Mouse (Mus musculus): ENCODE data around the gene Frmd5.

Gene Frmd5

DNA sequence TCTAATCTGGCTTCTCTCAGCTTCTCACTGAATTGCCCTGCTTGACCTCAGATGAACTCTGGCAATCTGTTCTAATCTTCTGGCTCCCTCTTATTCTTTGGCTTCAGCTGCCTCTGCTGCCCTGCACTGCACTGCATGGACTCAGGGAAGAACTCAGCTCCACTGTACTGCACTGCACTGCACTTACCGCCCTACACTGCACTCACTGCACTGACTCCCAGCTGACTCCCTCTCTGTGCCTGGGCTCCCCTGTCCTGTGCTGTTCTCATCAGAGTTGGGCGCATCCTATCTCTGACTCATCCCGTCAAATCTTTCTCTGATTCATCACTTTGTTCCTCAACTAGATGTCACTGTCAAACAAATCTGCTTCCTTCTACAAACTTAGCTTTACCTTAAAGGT is 124.5 kb downstream of the Frmd5 start:
- no peak for DNase-seq (ENCODE audit: low spot score)

DNA sequence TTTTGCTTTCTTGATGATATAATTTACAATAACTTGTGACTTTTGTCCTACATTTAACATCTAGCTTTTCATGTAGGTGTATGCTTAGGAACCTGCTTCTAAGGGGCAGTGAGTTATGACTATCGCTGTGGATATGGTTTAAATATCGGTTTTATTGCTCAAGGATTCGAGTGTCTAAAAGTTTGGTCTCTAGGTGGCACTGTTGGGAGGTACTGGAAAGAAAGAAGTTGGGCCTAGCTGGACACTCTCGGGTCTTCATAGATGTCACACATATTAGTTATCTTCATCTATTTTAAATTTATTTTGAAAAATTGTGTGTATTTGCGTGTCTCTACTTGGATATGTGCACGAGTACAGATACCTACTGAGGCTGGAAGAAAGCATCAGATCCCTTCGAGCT is 127.2 kb downstream of the Frmd5 start:
- DNase-seq (ENCODE audit: low spot score) = no peak

DNA sequence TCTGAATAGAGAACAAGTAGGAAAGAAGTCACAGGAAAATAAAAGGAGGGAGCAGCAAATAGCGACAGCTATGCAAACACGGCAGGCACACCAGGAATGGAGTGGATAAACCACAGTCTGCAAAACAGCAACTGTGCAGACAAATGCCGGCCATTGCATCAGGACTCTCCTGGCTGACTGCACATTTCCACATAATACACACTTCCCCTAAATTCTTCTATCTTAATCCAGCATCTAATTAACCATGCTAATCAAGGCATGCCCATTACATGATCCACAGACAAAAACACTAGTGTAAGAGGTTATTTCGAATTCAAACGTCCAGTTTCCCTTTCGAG is 129.3 kb downstream of the Frmd5 start:
- no peak for DNase-seq (ENCODE audit: low spot score)

DNA sequence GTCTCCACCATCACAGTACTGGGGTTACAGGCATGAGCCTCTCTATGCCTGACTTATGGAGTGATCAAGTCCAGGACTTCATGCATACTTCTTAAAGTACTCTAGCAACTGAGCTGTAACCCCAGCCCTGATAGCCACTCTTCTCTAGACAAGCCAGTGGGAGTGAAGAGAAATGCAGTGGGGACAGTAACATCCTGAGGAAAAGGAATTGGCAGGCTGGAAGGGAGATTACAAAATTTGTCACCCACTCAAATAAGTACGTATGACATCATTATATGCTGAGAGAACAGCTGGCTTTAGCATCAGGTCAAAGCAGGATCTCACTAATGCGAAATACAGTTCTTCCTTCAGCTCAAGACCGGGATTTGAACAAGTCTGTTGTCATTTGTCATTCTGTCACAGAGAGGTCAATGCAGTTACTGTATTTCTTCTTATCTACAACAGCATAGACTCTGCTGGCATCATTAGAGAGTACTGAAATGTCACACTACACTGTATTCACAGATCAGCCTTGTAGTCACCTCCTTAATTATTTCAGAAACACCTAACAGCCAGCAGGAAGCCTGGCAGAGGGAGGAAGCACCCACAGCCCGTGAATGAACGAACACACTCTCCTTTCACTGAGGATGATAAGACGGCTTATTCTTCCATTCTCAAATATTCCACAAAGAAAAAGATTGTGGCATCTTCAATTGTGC is 129.8 kb downstream of the Frmd5 start:
- no peak for DNase-seq (ENCODE audit: low spot score)

DNA sequence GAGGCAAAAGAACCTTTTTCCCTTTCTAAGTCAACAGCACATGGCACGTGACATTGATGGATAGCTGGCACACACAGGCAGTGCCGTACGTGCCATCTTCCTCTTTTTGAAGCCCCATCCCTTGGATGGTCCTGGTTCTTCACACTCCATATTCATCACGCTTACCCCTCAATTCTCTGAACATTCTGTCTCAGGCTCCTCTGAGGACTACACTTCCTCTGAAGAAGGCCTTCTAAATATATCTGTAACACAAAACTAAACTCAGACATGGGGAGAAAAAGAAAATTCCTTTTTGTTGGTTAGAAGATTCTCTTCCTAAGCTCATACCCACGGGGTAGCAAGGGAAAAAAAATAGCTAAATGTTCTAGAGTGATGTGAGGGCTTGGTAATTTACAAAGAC is 131.0 kb downstream of the Frmd5 start:
- no peak for DNase-seq (ENCODE audit: low spot score)

DNA sequence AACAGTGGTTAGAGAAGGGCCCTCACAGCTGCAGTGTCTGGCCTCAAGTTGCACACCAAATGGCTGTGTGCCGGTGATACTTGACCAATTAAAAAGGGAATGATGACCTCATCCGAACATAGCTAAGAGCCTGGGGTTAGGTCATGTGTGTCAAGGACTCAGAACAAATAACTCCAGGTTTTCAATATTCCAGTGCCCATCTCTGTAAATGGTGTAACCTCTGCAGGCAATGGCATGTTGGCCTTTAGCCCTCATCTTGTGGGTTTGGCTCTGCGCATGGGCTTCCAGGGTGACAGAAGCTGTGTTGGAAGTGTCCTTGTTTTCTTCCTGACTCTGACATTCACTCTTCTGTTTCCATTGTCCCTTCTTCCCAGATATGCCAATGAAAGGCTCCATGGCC is 131.8 kb downstream of the Frmd5 start:
- no peak for DNase-seq (ENCODE audit: low spot score)

DNA sequence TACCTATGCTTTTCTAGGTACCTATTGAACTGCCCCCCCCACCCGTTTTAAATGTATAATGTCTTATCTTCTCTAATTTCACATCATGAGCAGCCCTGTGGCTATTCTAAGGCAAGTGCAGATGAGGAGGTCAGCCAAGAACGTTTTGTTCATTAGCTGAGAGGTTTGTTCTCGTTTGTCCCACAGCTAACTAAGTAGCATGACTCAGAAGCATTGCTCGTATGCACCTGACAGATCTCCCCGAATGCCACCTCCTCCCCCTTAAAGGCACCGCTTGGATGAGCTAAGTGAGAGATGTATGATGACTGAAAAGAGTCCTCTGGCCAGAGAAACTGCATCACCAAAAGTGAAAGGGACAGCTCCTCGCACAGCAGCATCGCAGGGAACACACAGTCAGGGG is 132.7 kb downstream of the Frmd5 start:
- no peak for DNase-seq (ENCODE audit: low spot score)

DNA sequence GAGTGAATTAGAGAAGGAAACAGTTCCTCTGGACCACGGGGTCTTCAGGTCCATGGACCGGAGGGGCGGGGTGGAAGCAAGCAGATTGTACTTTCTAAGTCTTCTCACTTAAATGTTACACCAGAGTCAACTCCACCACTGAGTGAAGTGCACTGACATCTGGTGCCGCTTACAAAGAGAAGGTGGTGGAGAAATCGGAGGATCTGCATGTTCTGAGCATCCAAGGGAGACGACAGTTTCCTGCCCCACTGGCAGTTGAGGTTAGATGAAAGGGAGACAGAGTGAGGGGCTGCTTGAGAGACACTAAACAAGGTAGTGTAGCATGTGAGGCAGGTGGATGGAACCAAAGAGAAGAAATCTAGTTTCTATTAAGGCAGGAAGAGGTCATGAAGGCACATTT is 137.0 kb downstream of the Frmd5 start:
- no peak for DNase-seq (ENCODE audit: low spot score)

DNA sequence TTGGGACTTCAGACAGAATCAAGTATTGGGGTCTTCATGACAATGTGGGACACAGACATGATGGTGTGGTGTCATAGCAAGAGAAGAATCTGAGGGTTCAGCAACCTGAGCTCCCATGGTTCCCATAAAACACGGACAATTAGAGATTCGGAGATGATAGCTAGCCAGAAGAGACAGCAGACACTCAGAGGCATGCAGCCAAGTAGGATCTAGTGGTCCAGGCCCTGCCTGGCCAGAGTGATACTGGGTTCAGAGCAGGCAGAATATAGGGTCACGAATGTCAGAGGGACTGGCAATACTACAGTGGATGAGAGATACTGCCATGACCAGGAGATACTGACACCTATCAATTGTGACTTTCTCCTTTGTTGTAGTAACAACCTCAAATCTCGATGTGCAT is 138.6 kb downstream of the Frmd5 start:
- DNase-seq (ENCODE audit: low spot score) = no peak

DNA sequence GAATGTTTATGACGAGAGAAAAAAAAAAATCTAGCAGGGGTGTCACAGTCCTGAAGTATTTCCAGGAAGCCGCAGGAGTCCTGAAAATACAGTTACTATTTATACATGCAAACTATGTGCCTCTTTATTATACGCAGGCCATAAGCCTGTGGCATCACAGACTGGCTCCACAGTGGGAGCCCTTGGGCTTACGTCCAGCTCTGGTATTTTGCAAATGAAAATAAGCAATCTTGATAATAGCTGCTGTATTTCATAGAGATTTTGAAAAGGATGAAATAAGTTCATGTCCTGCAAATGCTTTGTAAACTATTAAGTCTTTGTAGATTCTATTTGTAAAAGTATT is 145.8 kb downstream of the Frmd5 start:
- DNase-seq (ENCODE audit: low spot score) = no peak

DNA sequence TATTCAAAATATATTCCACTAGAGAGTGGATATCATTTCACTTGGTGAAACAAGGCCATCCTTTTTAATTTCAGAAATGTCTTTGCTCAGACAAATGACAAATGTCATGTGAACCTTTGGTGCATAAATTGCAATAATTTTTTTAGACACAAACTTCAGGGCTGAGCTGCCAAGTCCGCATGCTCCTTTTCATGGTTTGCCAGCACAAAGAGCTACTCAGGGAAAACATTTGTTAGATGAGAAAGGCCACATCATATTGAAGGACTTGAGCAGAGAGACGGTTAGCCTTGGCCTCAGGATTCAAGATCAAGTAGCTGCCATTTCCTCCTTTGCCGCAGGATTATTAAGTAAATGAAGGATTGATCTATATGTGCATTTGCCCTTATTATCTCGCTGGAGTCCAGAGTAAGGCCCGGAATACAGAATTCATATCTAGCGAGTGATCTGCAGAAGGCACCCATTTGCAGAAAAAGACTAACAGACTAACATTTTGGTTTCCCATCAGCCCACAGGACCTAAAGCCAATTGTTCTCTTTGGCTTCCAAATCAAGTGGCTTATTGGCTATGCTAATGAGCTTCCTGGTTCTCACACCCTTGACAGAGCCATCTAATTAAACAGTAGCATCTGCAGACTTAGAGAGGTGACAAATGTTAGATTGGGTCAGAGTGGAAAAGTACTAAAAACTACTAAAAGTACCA is 146.3 kb downstream of the Frmd5 start:
- no peak for DNase-seq (ENCODE audit: low spot score)

DNA sequence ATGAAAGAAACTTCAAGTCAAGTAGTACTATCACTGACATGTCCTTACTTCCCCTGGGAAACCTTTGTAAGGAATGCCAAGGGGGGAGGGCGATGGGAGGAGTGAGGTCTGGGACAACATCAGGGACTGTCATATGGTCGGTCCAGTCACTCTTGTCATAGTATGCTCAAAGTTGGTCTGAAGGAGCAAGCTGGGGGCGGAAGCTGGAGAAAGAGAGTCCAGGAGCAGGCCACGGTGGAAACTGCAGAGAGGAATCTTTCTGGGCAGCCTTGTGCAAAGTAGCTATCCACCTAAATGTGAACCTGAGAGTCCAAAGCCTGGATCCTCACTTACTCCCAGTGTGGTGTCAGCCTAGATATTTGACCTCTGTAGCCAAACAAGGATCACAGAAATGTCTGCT is 147.5 kb downstream of the Frmd5 start:
- no peak for DNase-seq (ENCODE audit: low spot score)

DNA sequence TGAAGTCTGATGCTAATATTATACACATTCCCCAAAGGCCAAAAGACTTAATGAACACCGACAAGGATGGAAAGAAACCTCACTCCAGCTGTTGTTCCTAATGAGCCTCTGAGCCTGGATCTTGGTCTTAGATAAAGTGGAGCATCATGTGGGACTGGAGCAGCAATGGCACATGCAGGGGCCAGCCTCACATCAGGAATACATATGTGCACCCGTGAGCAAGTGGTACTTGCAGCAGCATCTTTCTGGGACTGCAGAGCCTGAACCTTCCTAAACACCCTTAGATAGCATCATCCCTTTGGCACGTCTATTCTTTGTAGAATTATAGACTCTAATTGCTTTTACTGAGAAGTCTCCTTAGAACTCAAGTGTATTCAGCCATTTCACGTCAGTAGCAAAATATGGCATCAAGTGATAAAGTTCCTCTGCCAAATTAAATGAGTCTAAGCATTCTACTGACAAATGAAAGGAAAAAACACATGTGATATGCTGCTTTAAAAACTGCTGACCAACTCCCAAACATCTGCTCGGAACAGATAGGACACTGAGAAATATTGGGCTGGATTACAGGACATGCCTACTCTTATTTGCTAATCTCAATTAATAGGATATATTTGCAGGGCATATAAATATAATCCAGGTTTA is 148.6 kb downstream of the Frmd5 start:
- DNase-seq (ENCODE audit: low spot score) = no peak

DNA sequence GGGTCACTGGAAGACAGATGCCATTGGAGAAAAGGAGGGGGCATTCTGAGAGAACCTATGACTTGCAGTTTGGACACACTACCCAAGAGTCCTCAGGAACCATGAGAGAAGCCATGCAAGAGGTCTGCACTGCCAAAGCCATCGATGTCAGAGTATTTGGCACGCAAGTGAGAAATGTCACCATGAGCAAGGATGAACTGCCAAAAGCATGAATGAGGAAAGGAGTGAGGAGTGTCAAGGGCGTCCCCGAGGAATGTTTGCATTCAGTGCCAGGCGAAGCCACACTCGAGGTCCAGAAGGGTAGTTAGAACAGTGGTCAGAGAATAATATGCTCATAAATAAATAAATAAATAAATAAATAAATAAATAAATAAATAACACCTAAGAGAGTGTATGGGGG is 150.9 kb downstream of the Frmd5 start:
- no peak for DNase-seq (ENCODE audit: low spot score)

DNA sequence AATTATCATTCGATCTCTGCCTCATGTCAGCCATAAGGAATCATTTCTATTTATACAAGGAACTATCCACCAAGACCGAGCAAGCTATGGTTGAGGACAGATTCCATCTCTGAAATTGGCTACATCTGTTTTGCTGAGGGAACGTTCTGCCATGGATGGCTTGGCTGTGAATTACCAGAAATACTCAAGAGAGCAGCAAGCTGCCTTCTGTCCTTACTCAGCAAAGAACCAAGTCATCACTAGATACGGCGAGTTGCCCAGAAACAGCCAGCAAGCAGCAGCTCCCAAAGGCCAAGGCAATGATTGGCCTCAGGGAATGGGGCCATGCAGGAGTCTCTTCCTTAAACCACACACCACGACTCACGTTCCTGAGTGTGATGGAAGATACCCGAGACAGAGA is 151.8 kb downstream of the Frmd5 start:
- DNase-seq (ENCODE audit: low spot score) = no peak

DNA sequence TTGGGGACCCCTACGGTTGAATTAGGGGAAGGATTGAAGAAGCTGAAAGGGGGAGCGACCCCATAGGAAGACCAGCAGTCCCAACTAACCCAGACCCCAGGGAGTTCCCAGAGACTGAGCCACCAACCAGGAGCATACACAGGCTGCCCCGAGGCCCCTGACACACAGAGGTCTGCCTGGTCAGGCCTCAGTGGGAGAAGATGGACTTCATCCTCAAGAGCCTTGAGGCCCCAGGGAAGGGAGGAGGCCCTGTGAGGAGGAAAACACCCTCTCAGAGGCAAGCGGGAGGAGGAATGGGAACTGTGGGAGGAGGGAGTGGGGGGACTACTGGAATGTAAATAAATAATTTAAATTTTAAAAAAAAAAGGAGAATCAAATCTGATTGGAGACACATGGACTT is 160.4 kb downstream of the Frmd5 start:
- no peak for DNase-seq (ENCODE audit: low spot score)

DNA sequence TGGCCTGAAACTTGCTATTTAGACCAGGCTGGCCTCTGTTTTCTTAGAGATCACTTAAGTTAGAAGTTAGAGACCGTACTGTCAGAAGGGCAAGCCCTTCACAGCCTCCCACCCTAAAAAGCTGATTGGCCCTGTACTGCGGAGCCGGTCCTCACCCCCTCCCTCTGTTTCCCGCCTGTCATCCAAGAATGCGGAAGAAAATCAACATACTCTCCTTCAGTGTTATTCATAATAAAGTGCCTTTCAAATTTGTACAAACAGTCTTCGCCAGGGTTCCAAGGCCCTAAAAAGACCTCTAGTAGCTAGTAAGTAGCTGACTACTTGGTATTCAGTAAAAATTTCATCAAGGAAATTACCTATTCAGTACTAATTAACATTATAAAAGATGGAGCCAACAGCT is 164.0 kb downstream of the Frmd5 start:
- no peak for DNase-seq (ENCODE audit: low spot score)

DNA sequence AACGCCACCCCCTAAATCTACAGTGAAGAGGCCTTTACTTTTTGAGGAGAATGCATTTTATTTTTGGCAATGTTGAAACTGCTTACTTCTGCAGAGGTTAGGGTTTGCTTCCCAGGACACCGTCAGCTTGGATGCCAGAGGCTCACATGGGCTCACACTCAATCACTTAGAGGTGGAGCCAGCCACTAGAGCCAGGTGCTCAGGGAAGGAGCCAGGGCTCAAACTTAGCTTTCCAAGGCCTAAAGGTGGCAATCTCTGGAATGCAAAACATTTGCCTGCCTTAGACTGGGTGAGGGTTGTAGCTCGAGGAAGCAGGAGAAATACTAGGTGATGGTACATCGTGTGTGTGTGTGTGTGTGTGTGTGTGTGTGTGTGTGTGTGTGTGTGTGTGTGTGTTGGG is 174.8 kb downstream of the Frmd5 start:
- DNase-seq (ENCODE audit: low spot score) = no peak

DNA sequence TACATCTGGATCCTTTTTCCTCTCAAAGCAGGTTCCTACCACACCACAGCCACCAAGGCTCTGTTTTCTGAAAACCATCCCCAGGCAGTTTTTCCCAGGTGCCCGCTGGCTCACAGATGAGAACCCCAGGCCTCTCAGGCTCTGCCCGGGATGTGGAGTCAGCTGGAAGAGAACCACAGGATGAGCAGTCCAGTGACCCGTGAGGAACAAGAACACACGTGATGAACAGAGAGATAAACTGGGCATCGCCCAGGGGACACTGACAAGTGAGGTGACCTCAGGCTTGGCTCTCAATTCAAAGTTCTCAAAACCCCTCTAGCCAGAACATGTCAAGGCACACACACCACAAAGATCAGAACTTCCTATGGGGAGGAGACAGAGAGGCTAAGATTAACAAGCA is 176.6 kb downstream of the Frmd5 start:
- DNase-seq (ENCODE audit: low spot score) = no peak

DNA sequence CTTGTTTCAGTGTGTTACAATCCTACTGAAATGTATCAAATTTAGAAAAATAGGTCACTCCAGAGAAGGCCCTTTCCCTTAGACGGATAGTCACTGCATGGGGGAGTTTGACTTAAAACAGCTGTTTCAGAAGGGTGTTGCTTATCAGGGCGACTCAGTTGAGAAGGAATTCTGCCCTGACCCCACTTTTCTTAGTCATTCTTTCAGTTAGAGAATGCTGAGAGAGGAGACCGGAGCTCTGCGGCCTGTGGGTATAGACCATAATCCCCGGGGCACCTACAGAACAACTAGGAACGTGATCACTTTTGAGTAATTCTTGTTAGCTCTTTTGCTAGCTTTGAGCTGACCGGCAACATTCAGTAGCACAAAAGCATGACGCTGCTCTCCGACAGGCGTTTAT is 178.6 kb downstream of the Frmd5 start:
- DNase-seq (ENCODE audit: low spot score) = no peak

DNA sequence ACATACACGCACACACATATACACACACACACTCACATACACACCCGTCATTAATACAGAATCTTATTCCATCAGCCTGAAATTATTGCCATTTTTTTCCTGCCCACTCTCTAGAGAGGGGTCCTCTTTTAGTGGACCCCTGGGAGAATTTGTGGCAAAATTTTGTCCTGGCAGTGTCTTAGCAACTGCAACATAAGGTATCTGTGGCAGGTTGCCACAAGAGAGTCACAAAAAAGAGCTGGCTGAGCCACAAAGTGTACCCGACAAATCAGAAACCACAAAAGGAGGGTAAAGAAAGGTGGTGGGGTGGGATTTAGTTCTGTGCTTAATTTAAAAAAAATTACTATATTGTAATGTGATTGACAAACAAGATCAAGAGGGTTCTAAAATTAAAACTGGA is 181.0 kb downstream of the Frmd5 start:
- DNase-seq (ENCODE audit: low spot score) = no peak

DNA sequence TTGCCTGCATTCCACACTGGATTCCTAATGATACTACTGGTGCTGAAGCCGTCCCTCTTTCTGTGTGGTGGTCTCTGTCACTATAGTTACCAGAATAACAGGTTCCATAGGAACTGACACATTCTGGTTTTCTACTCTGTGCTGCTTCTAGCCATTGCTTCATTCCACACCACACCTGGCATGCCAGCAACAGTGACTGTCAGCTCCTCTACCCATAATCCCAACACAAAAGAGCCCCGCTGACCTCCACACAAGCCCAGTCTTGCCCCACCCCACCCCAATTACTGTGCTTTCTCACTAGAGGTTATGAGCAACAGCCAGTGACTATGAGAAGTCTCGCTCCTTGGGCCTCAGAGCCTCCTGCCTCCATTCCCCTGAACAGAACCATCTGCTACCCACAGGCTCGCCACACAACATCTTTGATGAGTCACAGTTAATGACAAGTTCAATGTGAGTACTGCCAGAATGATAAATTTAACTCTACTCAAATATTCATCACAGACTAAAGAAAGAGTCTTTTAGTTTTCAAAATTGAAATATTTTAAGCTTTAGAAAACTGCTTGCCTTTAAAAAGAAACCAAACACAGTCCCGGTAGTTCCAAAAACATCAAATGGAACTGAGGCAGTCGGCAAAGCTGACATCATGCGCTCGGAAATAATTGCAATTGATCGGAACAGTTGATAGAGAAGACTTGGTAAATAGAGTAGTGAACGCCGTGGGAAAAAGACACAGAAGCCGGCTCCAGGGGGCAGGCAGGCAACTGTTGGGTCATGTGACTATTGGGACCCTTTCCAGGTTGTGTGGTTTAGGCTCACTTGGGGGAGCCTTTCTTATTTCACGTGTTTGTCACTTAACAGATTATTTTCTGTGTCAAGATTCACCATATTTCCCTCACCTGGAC is 185.4 kb downstream of the Frmd5 start:
- no peak for DNase-seq (ENCODE audit: low spot score)

Measured in testis, postnatal 14 days (tissue).